Mouse (Mus musculus) frontal cortex, adult 2 months (tissue): ENCODE data around the gene Cd8a. TPM values are rescaled to one million over a fixed set of nuclear protein-coding genes. Genes with fewer than 3 reads are reported as not detected.
"Not testable (repeated sequence)": the region's sequence is repeated elsewhere in the genome, so short reads cannot be mapped to it uniquely, and the experiment has no call there.

Experiments used
- DNase-seq, 2 experiments: peaks; one replicate each; pipeline ENCODE4 v3.0.0; 2022; ENCODE audit warnings: low spot score in 1 of 2; ENCODE audit errors: extremely low spot score in 1 of 2
- polyA plus RNA-seq: library from polyadenylated mRNA; depleted of rRNA; stranded (reverse); fragments of >200 nt; gene quantifications from 2 replicates; pipeline ENCODE4 v1.2.3, GENCODE M21; 2012; rRNA removed

Gene Cd8a
- polyA plus RNA-seq = 0.02 TPM in 1 of 2 replicates, not detected in the other

DNA sequence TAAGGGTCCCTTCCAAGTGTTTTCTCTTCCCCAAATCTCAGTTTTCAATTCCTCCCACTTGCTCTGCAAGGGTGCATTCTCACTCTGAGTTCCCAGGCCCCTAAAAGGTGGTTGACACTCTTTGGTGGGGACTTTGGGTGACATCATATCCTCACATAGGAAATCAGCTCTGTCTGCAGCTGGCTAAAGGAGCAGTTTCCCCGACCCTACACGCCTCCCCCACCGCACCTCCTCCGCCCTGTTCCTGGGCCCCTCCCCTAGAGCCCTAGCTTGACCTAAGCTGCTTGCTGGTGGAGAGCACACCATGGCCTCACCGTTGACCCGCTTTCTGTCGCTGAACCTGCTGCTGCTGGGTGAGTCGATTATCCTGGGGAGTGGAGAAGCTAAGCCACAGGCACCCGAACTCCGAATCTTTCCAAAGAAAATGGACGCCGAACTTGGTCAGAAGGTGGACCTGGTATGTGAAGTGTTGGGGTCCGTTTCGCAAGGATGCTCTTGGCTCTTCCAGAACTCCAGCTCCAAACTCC lies at the start of gene Cd8a:
TSS of gene Cd8a (plus strand) at position 179 of the 527 bp plus-strand sequence.
- DNase-seq = no peak

DNA sequence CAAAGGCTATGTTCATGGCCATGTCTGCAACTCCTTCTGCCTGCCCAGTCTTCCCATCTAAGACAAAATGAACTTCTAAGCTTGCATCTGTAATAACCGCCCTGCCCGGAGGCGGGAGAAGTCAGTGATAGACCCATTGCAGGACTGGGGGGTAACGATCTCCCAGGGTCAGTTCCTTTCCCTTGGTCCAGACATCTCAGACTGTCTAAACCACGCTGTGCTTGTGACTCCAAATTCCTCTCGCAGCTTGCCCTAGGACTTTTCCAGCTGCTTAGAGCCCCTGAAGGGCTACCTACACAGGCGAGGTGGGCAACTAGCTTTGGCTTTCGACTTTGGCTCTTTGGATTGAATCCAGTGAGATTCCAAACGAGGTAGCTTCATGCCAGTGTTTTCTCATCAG lies 48.4 kb upstream of the Cd8a start:
- no peak for DNase-seq

DNA sequence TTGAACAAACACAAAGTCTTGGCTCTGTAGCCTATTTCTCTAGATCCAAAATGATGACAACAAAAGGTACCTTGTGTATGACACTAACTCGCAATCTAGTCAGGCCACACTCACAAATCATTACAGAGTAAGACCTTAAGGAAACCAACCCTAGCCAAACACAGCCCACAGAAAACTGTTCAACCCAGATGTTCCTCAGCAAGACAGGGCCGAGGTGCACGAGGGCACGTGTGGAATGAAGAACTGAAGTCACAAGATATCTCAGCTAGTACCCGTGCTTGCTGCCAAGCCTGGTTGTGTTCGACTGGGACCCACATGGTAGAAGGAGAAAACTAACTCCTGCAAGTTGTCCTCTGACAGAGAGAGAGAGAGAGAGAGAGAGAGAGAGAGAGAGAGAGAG lies 43.3 kb upstream of the Cd8a start:
- DNase-seq = no peak

DNA sequence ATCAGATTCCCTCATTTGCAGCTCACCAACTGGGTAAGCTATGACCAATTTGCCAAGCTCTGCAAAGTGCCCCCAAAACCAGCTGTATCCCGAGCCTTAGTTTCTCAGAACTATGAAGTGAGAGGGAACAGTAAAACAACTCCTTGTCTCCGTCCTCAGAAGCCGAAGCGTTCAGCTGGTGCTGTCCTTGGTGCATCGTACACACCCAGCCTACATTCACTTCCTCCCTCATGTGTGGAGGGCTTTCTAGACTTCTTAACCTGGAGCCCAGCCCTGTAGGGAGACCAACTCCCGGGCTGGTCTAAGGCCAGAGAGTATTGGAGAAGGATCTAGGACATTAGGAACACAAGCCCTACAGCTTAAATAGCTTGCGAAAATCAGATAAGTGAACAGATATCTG lies 42.7 kb upstream of the Cd8a start:
- DNase-seq = no peak

DNA sequence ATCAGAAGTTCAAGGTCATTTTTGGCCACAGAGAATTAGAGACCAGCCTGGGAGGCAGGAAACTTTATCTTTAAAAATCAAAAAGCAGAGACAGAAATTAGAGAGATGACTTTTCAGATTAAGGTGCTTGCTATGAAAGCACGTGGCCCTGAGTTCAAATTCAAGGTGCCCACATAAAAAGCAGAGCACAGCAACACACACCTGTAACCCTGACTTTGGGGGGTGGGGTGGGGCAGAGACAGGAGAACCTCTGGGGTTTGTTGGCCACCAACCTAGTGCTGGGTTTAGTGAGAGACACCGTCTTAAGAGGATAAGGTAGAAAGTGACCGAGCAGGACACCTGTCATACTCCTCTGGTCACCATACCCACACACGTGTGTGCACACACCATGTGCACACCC lies 41.7 kb upstream of the Cd8a start:
- DNase-seq = not testable (repeated sequence)

DNA sequence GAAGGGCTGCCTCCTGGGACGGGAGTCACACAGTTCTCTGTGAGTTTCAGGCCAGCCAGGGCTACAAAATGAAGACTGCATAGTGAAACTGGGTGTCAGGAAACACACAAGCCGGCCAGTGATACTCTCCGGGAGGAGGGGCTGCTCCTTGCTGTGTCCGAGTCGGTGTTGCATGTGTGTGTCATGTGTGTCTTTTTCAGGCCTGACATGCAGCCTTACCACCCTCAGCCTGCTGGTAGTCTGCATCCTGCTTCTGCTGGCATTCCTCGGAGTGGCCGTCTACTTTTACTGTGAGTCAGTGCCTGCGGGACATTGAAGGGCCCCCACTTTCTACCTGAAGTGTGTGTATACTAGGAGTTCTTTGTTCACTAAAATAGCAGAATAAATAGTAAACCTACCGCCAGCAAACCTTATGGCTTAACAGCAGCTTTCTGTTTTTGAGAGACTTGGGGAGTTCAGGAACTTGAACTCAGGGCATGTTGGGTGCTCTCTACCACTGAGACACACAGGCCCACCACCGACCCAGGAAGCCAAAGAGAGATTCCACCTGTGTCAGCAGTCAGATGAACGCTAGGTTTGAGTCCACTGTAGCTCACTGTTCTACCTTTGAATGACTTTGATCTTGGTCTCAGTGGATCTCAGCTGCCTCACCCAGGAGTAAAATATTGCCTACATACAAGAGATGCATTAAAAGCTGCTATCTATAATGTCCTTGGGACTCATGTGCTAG lies 40.8 kb upstream of the Cd8a start:
- no peak for DNase-seq

DNA sequence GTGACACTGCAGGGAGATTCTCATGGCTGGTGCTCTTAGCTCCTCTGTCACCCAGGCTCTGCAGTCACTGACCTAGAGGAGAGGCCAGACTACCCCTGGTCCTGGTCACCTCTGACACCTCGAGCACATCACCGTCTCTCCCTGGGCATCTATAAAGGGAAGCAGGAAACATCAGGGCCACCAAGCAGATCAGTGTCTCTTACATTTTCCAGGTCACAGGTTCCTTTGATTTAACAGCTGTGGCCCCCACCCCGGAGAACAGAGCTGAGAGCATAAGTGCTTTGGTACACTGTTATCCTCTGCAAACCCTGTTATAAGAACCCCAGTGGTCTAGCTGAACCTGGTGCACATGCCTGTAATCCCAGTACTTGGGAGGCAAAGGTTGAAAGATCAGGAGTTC lies 40.2 kb upstream of the Cd8a start:
- DNase-seq = no peak

DNA sequence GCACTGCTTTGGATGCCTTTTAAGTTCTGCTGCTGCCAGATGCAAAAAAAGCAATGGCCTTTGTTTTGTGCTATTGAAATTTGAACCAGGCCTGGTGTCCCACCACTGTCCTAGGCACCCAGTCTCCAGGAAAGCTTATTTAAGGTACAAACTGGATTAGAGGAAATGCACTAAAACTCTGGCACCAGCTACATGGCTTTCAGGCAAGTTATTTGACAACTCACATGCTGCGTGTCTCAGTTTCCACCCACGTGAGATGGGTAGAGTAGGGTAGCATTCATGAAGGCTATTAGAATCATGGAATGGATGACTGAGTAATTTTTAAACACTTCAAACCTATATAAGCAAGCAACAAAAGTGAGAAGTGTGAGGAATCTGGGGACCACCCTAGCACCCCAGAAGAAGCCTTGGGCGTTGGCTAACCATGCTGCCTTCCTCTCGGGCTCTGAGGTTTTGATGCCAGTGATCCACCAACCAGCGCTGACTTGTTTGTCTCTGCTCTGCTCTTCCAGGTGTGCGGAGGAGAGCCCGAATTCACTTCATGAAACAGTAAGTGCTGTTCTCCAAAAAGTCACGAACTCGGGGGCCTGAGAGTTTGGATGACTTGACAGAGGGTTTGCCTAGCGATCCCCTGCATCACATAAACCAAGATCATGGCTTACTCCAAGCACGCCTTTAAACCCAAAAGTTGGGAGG lies 39.5 kb upstream of the Cd8a start:
- no peak for DNase-seq

DNA sequence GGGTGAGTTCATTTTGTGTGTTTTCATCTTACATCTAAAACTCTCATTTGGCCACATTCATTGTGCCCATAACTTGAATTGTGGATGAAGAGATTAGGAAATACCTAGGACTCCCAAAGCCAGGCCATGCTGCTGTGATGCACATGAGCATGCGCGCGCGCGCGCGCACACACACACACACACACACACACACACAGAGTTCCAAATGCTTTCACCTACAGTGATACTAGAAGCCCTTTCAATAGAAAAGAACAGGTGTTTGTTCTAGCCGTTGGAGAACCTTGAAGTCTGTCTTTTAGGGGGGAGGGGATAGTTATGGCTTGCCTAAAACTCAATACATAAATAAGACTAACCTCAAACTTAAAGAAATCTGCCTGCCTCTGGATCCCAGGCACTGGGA lies 35.6 kb upstream of the Cd8a start:
- DNase-seq = no peak

DNA sequence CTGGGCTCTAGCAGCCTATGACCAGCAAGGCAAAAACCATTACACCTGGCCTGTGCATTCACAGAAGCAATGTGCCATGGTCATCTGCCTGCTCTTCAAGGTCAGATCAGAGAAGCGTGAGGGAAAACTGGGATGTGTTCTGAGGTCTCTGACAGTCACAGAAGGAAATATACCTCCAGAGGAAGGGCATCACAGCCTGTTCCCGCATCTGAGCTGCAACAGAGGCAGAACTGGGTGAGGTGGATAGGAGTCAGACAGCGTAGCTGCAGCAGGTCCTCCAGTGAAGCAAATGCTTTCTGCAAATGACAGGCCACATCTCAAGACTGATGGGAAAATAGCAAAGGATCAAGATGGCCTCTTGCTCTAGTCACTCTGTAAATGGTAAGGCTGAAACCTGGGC lies 34.3 kb upstream of the Cd8a start:
- DNase-seq = no peak

DNA sequence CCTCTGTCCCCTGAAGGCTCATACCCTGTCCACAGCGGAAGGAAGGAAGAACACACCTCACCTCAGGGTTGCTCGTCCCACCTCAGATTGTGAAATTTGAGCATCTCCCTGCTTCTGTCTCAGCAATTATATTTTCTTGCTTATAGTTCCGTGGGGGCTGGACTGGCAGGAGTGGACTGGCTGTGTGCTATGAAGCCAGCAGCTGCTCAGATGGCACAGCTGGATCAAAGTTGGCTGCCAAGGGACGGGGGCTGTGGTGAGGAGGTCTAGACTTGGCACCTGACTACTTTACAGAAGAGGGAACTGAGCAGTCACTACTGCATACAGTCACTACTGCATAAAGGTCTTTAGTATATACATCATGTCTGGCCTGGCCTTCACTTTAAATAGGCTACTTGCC lies 33.9 kb upstream of the Cd8a start:
- DNase-seq = no peak

DNA sequence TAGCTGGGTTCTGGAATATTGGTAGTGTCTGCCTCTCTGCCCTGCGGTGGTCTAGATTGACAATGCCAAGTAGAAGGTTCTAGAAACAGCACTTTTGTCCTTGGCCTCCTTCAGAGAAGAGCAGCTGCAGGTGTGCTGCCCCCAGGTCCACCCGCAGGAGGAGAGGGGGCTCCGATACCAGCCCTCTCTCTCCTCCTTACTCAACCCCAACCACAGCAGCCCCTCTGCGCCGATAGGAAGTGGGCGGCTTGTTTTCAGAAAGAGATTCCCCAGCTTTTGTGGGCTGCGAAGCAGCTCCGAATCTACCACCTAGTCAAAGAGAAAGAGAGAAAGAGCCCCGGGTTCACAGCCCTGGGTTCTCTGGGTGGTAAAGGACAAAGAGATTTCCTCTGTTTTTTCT lies 32.0 kb upstream of the Cd8a start:
- DNase-seq = no peak

DNA sequence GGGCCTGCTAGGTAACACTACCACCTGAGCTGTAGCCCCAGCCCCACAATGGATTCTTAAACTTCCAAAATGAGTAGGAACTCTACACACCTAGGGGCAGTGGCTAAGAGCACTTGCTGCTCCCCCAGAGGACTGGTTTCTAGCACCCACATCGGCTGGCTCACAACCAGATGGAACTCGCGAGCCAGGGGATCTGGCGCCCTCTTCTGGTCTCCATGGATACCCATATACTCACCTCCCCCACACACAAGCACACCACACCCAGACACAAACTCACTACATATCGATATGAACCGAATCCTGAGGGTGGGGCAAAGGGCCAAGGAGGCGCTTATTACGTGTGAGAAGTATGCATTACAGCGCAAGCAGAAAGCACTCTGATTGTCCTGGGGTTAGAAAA lies 25.2 kb upstream of the Cd8a start:
- DNase-seq = no peak

DNA sequence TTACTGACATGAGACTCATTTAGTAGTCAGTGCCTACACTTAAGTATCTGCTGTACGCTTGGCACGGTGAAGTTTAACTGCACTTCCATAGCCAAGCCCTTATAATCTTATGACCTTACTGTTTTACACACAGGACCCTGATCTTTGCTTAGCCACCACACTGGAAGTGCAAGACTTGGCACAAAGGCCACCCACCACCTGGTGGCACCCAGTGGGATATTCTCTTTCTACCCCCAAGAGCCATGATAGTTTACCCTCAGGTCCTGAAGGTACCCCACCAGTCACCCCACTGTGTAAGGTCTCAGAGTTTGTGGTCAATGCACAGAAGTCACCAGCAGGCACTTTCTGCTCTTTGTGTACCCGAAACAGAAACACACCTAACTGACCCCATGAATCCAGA lies 22.0 kb upstream of the Cd8a start:
- no peak for DNase-seq

DNA sequence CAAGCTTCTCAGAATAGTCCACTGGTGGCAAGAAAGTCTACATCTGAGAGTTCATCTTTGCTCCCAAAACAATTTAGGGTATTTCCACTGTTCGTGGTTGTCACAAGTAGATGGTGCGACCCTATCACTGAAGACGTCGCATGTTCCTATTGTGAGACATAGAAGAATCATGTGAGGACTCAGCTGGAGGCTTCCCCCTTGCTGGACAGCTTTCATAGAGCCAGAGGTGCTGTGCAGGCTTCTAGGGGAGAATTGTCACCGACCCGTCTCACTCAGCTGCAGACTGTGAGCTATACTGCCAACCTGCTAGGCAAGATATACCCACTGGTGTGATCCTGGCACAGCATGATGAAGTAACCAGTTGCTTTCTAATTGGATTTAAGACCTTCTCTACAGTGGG lies 21.0 kb upstream of the Cd8a start:
- DNase-seq = no peak

DNA sequence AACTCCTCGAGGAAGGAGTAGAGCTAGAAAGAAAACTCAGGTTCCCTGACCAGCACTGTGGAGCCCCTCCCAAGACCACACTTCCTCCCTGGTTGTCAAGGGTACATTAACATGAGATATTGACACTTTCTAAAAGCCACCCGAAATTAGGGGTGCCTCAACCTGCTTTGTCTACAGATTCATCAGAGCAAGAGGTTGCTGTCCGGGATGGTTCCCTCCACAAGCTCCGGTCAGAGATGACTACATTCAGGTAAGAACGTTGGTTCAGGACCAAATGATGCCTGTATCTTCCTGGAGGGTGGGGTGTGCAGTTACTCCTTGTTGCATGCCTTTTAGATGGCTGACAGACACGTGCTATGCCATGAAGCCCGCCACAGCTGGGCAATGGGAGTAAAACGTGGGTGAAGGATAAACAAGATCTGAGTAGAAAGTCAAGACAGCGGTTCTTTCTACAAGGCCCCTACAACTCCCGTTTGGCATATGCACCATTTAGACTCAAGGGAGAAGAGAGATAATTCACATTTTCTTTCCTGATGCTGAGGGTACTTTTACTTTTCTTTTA lies 20.3 kb upstream of the Cd8a start:
- no peak for DNase-seq

DNA sequence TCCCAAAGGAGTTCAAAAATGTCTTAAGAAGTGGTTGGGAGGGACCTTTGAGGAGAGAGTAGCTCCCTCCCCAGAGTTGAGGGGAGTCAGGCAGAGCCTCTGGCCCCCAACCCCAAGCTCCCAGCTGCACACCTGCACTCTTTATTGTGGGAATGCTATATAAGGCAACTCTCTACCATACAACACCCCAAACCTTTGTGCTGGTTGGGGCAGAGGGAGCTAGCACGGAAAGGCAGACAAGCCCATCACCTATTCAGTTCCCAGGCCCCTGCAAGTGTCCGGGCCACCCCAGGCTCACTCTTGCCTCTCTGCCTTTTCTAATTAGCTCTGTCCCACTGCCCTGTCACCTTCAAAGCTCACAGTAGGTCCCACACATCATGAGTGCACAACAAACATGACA lies 19.5 kb upstream of the Cd8a start:
- DNase-seq = no peak

DNA sequence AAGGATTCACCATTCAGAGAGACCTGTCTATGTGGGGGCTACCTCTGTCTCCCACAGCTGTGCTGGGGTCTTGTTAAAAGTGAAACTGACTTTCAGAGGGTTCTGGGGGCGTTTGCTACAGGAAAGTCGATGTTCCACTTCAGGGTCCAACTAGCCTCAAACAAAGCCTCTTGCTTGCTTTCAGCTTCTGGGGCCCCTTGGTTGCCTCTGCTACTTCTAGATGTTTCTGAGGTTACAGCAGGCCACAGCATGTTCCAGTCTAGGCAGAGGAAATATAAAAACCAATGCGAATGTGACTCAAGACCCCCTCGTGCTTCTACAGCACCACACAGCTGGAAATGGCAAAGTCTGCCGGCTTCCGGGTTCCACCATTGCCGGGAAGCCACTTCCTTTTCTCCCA lies 15.7 kb upstream of the Cd8a start:
- no peak for DNase-seq

DNA sequence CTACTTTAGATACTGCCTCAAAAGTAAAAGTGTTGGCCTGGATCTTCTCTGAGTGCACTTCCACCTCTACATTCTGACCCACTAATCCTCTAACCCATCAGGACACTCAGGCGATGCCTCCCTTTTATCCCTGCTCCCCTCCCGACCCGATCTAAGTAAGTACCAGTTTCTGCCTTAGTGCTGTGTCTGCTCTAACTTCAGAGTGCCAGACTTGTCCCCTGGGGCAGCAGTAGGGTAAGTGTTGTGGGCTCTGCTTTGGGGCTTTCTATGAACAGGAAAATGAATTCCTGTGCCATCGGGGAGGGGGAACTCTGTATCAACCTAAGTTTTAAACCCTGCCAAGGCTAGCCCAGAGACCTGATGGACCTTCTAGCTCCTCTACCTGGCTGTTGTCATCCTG lies 13.0 kb upstream of the Cd8a start:
- no peak for DNase-seq

DNA sequence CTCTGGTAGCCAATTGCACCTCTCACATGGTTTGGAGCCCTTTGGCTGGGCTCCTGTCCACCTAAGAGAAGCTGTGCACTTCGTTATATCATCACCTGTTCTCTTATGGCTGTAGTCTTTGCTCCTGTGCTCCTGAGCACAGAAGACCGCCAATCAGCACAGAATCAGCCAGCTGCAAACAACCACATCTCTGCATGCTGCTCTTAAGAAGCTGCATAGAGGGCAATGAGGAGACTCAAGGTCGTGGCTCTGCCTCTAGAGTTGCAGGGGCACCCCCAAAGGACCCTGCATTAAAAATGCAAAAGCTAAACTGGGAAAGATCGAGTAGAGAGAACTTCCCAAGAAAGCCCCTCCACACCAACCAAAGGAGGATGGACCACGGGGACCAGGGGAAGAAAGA lies 12.5 kb upstream of the Cd8a start:
- no peak for DNase-seq

DNA sequence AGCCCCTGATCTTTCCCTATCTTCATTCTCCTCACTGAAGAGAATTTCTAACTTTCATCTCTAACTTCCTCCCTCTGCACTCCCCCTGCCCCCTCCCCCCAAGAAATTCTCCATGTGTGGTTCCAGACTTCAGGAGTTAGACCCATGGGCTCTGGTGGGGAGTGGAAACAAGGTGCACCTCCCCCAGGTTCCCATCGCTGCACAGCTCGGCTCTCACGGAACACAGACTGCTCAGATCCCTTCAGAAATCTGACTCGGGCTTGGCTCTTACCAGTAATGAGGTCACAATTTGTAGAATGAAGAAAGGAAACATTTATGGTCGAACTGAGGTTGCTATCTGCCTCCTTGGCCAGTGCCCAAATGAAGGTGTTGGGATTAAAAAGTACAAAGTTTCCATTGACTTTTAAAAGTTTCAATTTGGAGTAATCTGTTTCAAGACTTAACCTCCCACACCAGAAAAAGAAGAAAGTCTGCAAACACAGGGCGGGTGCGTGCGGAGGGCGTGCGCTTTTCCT lies 12.0 kb upstream of the Cd8a start:
- DNase-seq = no peak

DNA sequence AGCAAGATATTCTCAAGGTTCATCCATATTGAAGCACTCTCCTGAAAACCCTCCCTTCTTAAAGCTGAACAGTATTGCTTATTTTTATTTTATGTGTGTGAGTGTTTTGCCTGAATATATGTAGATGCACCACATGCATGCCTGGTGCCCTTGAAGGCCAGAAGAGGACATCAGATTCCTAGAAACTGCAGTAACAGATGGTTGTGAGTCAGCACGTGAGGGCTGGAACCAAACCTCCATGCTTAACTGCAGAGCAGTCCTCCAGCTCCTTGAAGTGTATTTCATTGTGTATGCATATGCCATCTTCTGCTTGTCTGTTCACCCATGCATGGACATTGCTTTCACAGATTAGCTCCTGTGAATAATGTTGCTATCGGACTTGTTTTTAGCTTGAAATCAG lies 9.2 kb upstream of the Cd8a start:
- DNase-seq = peak in 1 of 2 experiments; percentile 16
